Mouse (Mus musculus) MEL-GATA-1-ER (cell line): ENCODE data around the gene Igf1r.

Source experiments
- DNase-seq: peaks from one replicate; pipeline ENCODE4 v3.0.0-alpha.2; 2012; ENCODE audit warnings: low read depth; ENCODE audit errors: extremely low read depth

Gene Igf1r

DNA sequence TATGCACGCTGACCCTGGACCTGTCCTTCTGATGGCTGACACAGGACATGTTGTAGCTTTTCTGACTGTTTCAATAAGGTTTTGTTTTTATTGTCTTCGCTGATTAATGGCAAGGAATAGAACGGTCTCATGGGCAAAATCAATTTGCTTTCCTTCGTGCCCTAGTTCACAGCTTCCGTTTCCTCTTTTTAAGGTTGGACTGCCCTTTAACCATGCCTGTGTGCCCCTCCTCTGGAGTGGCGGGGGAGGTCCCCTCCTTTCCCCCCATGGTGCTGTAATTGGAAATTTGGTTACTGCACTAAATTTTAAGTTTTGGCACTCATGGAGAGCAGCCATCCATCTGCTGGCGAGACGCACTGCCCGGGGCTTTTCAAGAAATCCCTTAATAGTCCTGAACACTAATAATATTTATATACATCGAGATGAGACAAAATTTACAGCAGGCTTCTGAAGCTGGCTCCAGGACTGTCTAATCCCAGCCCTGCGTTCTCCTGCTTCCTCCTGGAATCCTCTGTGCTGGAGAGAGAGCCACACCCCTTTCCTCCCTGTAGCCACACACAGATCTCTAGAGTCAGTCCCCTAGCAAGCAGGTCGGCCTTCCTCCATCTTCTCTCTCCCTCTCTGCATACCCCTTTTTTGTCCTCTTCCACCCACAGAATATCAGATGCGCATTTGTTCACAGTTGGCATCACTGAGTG is 207.6 kb downstream of the Igf1r start:
- DNase-seq = no peak

DNA sequence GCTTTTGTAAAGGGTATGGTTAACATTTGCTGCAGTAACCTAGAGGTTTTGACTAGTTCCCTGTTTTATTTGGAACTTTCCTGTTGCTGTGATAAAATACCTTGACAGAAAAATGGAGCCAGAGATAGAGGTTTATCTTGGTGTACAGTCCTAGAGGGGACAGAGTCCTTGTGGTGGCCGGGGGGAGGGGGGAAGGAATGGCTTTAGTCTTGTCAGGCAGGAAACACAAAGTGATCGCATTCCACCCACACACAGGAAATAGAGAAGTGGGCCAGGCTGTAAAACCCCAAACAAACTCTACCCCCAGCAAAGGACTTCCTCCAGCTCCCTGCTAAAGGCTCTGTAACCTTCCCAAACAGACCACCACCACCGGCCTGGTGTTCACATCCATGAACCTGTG is 211.4 kb downstream of the Igf1r start:
- peak; percentile 94 for DNase-seq

DNA sequence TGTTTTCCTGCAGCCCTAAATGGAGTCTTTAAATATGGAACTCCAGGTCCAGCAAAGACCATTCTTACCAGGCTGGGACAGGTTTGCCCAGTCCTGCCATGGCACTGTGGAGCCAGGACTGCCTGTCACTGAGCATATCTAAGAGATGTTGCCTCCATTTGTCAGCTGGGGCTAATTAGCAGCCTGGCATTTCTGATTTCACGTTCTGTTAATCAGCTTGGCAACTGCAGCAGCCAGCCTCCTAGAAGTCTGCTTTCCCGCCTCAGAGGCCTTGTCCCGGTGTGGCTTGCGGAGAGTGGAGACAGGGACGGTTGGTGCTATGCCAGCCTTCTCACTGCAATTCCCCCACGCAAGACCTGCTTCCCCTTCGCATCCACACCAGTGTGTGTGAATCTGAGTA is 220.1 kb downstream of the Igf1r start:
- DNase-seq = no peak

DNA sequence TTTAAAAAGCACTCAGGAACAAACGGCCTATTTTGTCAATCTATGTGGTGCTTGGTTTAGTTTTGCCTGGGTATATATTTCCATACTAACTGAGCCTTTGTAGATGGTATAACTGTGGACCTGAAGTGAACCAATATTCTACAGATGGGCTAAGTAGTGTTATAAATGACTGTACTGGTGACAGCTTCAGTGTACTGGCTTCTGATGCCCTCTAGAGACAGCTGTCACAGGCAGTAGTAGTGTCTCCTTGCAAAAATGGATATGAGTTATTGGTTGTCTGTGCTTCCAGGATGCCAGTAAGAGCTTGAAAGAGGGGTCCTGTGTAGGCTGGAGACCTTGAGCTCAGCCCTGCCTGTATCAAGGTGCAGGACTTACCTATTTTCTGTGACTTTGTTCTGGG is 227.0 kb downstream of the Igf1r start:
- no peak for DNase-seq

DNA sequence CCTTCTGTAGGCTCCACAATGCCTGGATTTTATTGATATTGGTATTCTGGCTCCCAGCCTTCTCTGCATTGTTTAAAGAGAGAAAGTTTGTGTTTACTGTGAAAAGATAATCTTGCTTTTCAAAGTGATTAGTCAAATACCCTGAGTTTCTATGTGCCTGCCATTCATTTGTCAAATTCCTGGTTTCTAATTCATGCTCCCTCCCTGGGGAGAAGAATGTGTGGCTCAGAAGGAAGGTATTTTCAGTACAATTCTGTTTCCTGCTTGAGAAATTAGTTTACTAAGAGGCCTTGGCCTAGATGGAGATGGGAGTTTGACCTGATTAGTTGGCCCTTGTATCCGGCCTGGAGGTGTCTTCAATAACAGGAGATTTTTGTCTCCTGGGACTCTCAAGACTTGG is 228.5 kb downstream of the Igf1r start:
- DNase-seq = no peak

DNA sequence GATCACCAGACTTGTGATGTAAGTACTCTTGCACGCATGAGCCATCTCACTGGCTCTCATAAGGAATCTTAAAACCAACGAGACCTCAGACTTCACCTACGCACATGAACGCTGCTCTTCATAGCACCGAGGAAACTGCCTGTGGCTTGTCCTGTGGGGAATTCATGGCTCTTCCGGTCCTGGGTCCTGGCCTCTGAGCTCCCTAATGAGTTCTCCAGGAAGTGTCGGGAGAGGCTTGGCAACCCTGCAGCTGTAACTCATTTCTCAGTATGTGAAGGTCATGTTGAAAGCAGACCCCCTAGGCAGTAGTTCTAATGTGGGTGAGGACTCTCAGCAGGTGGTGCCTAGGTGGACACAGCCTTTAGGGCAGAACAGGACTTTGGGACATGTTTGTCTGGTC is 229.4 kb downstream of the Igf1r start:
- DNase-seq = no peak

DNA sequence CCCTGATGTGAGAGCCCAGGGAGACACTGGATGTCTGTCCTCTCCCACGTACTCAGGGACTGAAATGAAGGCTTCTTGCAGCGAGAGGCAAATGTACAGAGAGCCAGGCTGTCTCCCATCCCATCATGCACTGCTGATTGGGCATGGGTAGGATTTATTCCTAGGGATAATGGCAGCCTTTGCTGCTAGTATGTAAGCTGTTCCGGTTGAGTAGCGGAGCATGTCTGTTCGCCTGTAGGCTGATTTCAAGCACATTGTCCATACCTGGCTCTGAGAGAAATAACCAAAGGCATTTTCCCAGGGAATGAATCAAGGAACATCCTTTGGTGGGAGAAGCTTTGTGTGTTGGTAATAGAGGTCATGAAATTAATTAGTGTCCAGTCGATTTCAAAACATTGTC is 230.1 kb downstream of the Igf1r start:
- no peak for DNase-seq

DNA sequence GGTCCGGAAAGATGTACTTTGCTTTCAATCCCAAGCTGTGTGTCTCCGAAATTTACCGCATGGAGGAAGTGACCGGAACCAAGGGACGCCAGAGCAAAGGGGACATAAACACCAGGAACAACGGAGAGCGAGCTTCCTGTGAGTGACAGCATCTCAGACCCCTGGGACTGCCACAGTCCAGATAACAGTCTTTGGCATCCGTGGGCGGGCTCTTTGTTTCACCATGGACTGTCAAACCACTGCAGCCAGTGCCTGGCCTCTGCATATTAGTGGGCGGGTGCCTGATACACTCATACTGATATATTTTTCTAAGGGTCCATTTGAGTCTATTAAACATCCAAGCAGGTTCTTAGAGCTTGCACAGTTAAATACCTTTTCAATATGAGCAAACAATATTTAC is 230.8 kb downstream of the Igf1r start:
- no peak for DNase-seq

DNA sequence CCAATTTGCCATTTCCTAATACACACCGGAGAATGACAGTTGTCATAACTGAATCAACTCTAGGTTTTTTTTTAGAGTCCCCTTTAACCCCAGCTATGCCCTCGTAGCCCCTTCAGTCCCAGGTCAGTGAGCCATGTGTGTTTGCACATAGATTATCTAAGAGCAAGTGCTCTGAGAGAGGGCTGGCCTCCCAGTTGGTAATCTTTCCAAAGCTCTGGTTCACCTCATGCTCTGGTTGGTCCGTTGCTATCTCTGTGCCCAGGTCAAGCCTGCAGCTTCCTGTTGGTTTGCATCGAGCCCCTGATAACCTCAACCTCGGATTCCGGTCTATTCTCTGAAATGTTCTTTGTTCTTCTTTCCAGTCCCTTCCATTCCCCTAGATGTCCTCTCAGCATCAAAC is 236.6 kb downstream of the Igf1r start:
- peak; percentile 86 for DNase-seq

DNA sequence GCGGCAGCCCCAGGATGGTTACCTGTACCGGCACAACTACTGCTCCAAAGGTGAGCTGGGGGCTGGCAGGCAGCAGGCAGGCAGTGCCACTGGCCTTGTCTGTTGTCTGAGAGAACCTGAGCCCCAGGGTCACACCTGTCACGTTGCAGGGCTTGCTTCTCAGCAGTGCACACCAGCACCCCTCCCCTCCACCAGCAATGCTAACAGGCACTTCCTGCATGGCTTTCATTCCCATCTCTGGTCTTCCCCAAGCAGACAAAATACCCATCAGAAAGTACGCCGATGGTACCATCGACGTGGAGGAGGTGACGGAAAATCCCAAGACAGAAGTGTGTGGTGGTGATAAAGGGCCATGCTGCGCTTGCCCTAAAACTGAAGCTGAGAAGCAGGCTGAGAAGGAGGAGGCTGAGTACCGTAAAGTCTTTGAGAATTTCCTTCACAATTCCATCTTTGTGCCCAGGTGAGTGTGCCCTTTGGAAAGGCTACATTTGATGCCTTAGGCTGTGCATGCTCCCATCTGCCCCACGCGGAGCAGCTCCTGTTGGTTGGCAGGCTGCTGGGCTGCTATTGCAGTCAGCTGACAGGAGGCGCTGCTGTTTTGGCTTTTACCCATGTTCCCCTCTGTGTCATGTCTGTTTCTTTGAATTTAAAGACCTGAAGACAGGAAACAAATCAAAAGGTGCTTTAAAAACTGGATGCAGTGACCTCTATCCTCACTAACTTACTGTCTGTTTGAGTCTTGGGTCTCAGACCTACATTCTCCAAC is 237.2 kb downstream of the Igf1r start:
- peak; percentile 4 for DNase-seq

DNA sequence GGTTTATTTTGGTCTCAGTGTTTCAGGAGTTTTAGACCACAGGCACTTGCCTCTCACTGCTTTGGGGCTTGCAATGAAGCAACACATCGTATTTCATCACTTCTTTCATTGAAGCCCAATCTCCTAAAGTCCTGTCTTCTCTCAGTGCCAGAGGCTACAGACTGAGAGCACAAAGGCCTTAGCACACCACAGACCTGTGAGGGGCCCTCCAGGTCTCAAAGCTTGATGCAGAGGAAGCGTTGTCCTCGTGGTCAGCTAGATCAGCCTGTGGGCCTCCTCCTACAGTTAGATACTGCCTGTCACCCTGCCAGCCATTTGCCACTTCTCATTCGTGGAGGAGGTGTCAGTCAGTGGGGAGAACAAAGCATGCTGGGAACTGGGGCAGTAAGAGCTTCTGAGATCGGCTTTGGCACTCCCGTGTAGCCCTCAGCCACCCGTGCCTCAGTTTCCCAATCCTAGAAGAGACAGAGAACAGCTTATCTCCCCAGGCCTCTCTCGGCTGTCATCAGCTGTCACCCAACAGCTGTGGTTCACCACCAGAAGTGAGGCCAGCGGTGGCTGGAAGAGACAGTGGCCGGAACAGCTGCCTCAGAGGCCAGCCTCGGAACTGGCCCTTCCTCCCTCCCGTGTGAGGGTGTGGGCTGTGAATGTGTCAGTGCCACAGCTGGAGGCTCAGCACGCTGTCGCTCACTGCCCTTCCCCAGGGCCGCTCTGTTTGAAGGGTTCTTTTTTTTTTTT is 241.5 kb downstream of the Igf1r start:
- no peak for DNase-seq

DNA sequence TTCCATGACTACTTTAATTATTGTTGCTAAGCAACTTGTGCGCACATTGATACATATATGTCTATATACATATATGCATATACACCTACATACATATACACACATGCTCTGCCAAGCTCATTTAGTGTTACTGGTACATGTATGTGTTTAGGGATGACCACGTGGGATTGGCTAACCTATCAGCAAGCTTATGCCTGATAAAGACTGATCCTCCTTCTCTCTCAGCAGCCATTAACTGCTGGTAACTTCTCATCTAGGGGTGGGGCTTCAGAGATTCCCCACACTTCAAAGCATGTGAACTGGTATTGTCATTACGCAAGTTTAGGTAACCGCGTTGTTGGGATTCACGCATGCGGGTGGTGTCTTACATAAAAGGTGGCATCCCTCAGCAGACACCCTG is 247.0 kb downstream of the Igf1r start:
- DNase-seq = no peak

DNA sequence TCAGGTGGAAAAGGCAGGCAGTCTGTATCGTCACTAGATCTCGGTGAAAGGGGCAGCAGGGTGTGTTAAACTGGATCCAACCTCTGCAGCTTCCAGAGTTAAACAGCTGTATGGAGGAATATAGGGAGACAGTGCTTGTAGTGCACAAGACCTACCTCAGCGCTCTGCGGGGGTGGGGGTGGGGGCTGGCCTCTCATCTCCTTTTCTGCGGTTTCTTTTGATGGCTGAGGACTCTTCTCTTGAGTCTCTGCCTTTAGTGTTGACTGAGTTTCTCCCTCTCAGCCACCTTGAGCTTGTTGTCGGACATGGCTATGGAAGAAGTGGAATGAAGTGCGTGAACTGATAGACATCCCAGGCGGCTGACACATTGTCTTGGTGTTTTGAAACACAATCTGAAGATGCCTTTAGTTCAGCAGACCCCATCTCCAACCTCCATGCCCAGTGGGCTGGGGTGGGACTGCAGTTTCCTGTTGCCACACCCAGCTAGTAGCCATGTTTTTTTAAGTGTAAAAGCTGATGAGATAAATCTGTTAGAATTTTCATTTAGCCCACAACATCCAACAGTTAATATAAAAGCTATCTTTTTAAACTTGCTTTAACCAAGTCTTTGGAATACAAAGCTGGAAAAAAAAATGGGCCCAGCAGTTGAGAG is 253.3 kb downstream of the Igf1r start:
- no peak for DNase-seq

DNA sequence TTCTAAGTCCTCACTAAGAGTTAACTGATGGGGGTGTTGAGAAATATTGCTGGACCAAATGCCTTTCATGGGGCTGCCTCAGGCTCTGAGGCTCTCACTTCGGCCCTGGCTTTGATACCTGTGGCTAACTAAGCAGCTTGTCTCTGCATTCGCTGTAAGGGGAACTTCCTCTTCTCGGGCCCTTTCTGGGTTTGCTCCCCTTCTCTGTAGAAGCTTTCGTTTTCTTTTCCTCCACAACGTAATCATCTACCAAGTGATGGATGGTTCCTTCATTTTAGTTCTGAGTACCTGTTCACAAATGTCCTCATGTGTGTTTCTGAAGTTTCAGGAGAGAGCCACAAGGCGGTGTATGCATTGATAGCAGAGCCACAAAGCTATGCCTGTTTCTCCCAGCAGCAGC is 256.4 kb downstream of the Igf1r start:
- DNase-seq = no peak

DNA sequence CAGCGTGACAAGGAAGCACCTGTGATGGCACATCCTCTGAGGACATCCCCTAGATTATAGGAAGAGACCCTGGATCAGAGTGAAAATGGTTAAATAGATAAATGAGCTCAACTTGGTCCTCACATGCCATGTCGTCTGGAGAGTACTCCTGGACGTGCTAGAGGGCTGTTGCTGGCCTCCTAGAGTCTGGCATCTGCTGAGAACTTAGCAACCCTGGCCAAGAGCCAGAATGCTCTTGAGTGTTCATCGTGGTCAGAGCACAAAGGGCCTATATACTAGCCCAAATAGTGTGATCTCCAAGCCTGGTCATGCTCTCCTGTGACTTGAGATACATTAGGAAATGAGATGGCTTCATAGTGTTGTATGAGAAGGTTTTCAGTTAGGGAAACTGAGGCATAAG is 257.8 kb downstream of the Igf1r start:
- DNase-seq = no peak

DNA sequence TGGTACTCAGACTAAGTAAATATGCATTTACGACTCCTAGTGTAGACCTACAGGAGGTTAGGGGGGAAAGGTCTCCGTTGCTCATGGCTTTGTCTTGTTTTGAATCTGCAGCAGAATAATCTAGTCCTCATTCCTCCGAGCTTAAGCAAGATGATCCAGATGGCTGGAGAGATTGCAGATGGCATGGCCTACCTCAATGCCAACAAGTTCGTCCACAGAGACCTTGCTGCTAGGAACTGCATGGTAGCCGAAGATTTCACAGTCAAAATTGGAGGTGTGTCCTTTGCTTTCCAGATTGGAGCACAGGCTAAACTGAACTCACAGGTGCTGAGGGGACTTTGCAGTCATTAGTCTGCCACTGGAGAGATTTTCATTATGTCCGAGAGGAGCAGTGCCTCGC is 259.3 kb downstream of the Igf1r start:
- no peak for DNase-seq

DNA sequence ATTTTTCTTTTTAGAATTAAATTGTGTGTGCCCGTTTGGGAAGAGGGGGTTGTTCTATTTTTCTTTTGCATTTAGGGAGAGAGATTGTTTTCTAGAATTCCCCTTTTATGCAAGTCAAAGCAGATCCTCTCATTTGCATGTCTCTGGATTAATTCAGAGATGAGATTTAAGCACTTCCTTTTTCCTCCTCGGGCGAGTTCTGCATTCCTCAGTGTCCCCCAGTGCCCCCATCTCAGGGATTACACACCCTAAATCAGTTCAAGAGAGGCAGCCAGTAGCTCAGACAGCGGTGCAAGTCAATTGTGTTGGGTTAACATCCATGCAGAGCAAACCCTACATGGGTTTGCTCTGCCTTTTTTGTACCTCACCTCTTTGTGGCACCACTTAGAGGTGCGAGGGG is 261.2 kb downstream of the Igf1r start:
- no peak for DNase-seq

DNA sequence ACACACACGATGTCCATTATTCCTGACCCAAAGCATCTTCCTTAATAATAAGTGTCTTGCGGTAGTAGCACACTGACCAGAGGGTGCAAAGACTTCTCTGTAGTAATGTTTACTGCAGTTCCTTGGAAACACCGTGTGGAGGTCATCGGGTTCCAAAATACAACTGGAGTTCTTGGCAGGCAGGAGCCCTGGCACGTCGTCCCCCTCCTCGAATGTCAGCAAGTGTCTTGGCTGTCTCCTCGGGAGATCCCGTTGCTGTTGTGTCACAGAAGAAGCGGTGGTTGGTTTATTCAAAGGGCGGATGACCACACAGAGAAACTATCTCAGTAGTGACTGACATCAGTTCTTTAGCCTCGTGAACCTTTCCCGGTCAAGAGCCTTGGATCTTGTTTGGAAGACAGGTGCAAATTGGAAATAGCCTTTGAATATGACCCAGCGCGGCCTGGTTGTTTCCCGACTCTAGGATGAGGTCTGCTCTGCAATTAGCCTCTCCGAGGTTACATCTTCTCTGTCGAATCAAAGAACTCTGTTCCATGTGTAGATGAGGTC is 263.0 kb downstream of the Igf1r start:
- no peak for DNase-seq

DNA sequence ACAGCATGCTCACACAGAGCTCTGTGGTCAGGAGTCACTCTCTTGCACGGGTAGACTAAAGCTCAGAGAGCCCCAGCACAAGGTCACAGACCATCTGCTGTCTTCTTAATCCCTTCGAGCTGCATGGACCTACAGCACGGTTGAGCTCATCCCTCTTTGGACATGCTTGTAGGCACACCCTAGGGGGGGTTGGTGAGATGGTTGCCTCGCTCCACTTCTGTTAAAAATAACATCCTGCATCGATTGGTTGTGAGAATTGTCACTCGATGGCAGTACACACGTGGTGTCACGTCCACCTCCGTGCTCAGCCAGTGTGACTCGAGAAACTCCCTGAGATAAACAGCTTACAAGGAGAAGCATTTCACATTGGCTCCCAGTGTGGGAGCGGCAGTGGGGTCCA is 266.3 kb downstream of the Igf1r start:
- no peak for DNase-seq

DNA sequence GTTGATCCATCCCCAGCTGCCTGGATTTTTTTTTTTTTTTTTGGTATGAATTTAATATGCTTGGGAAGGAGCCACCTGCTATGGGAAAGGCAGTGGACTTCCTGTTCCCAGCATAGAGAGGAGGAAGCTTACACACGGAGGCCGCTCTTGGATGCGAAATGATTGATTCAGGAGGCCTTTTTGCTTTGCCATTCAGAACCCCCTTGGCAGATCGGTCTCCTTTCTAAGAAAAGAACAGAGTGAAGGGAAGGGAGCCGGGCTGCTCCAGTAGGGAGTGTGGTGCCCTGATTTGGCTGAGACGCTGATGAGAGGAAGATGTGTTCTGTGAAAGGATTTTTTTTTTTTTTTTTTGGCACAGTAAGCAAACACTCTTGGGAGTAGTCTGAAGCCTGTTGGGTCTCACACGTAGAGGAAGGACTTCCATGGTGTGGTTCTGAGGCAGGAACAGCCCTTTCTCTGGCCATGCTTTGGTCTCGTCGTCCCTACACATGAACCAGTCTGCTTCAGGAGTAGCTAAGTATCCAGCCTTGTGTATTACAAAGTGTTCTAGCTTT is 269.1 kb downstream of the Igf1r start:
- no peak for DNase-seq

DNA sequence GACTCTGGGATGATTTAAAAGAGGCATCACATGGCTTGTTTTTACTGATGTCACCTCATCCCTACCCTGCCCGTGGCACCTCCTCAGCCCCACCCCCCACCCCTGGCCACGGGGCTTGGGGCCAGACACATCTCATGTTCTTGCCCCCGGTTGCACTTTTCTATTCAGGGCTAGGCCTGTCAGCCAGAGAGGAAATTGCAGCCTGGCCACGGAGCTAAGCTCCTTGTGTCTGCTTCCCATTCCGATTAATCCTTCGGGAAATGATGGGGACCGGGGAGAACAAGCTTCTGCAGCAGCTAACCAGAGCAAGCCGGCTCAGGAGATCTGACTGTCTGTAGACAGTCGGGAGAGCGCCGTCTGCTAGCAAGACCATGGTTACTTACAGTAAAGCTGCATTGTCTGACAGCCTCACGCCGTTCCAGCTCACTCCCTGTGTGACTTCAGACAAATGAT is 270.8 kb downstream of the Igf1r start:
- no peak for DNase-seq
